Mouse (Mus musculus) limb, embryonic 14.5 days (tissue): Measurements from ENCODE around the gene Tbx22. TPM values are rescaled to one million over a fixed set of nuclear protein-coding genes. Genes with fewer than 3 reads are reported as not detected.

Experiments
- ATAC-seq: fragments of 200-750 bp; cut with Nextera tagmentation; 2 replicates; pipeline ENCODE4 v1.8.0; 2017; ENCODE audit warnings: low read depth, moderate number of reproducible peaks, moderate TSS enrichment; ENCODE audit not compliant: low FRiP score
- DNase-seq: peaks from one replicate; pipeline ENCODE4 v3.0.0-alpha.2; 2015; ENCODE audit warnings: low spot score
- H3K27ac ChIP-seq: fragments of 300-500 bp; sonication (generic); replicated peaks from 2 replicates; pipeline ENCODE4 v1.5.1; 2014; ENCODE audit warnings: low read depth, mild to moderate bottlenecking, low read length, moderate library complexity, mixed read lengths
- H3K27me3 ChIP-seq: fragments of 300-500 bp; sonication (generic); 2 replicates; pipeline ENCODE4 v1.6.1; 2014; ENCODE audit warnings: low read length, mixed read lengths; ENCODE audit not compliant: control insufficient read depth, insufficient read depth
- H3K36me3 ChIP-seq: fragments of 300-500 bp; sonication (generic); 2 replicates; pipeline ENCODE4 v1.6.1; 2014; ENCODE audit warnings: mild to moderate bottlenecking, low read length, moderate library complexity, mixed read lengths; ENCODE audit not compliant: control insufficient read depth, insufficient read depth
- H3K4me1 ChIP-seq: fragments of 300-500 bp; sonication (generic); 2 replicates; pipeline ENCODE4 v1.6.1; 2014; ENCODE audit warnings: antibody characterized with exemption, low read length, mixed read lengths; ENCODE audit not compliant: control insufficient read depth, insufficient read depth
- H3K4me2 ChIP-seq: fragments of 300-500 bp; sonication (generic); replicated peaks from 2 replicates; pipeline ENCODE4 v1.6.1; 2014; ENCODE audit warnings: low read depth, mild to moderate bottlenecking, low read length, moderate library complexity; ENCODE audit not compliant: severe bottlenecking
- H3K4me3 ChIP-seq: fragments of 300-500 bp; sonication (generic); replicated peaks from 2 replicates; pipeline ENCODE4 v1.5.1; 2014; ENCODE audit warnings: low read length
- H3K9ac ChIP-seq: fragments of 300-500 bp; sonication (generic); 2 replicates; pipeline ENCODE4 v1.6.1; 2014; ENCODE audit warnings: mild to moderate bottlenecking, low read depth, low read length, moderate library complexity; ENCODE audit not compliant: severe bottlenecking
- H3K9me3 ChIP-seq: fragments of 300-500 bp; sonication (generic); 2 replicates; pipeline ENCODE4 v1.6.1; 2016; ENCODE audit warnings: low read length; ENCODE audit not compliant: control insufficient read depth
- POLR2A ChIP-seq: fragments of 200-500 bp; IDR thresholded peaks from 2 replicates; pipeline ENCODE4 v1.8.0; 2012; ENCODE audit warnings: inconsistent platforms, mild to moderate bottlenecking, moderate library complexity, borderline replicate concordance; ENCODE audit not compliant: insufficient read depth, insufficient read length; ENCODE audit errors: extremely low read depth
- WGBS: fragments of 180-500 bp; shearing (Covaris S2); extraction: QIAGEN DNeasy Blood & Tissue Kit; methylation state at CpG from one replicate; pipeline ENCODE4 v1.1.7; 2014; 5-methylcytosine and 5-hydroxymethylcytosine counted together
- polyA plus RNA-seq, 2 experiments: library from polyadenylated mRNA; depleted of rRNA in 1 of 2; stranded (reverse) in 1 of 2; unstranded in 1 of 2; fragments of >200 nt; fragmentation: Nextera tagmentation in 1 of 2; extraction: Ambion mirVana in 1 of 2; gene quantifications; 2 replicates each; pipeline versions ENCODE4 v1.2.1 to v1.2.3; 2012 to 2014

Tbx22 gene
- 0.44 and 0.54 TPM in 2 replicates for polyA plus RNA-seq (2012; rRNA removed)
- polyA plus RNA-seq (2014; fragmentation: Nextera tagmentation; extraction: Ambion mirVana), result 0.26 and 0.53 TPM in 2 replicates

- no peak for TF ChIP-seq POLR2A
Observed at GRCm38 (mm10) chrX:107667664-107668063, at the start of gene Tbx22. TSS of gene Tbx22 (plus strand) at chrX:107667964.

GRCm38 (mm10) chrX:107668677-107669076 is 913 bp downstream of the Tbx22 start:
- Histone ChIP-seq H3K9ac (no peak overlapping the region), H3K4me3 (no peak overlapping the region), H3K9me3 (no peaks in the 10 kb centered on the region), H3K36me3 (no peaks in the 10 kb centered on the region), H3K27me3 (no peaks in the 10 kb centered on the region), H3K4me1 (no peaks in the 10 kb centered on the region), H3K4me2 (no peak overlapping the region), H3K27ac (no peak overlapping the region)
- TF ChIP-seq POLR2A, result no peak
- ATAC-seq, result no peak
- WGBS, result 27% methylated on average over 1 of the region's 1 CpGs
- DNase-seq, result no peak

More at GRCm38 (mm10) chrX:107667664-107668063, at the start of gene Tbx22:
- Histone ChIP-seq H3K9ac (no peak within 1 kb of the TSS), H3K27ac (no peak within 1 kb of the TSS), H3K4me1 (no peaks in the 10 kb centered on the region), H3K4me3 (no peak within 1 kb of the TSS), H3K27me3 (no peaks in the 10 kb centered on the region), H3K4me2 (no peak within 1 kb of the TSS), H3K36me3 (no peaks in the 10 kb centered on the region), H3K9me3 (no peaks in the 10 kb centered on the region)
- ATAC-seq (no peak), DNase-seq (no peak)
- WGBS, result 50% methylated on average over 2 of the region's 2 CpGs

GRCm38 (mm10) chrX:107679203-107679602 is 11.4 kb downstream of the Tbx22 start:
- H3K4me1 ChIP-seq, result no peaks in the 10 kb centered on the region
- peak overlapping the region; percentile 30 for H3K4me3 ChIP-seq
- no peaks in the 10 kb centered on the region for H3K9me3 ChIP-seq
- WGBS, result 16% methylated on average over 10 of the region's 10 CpGs
- peak overlapping the region; percentile 46 for H3K4me2 ChIP-seq
- H3K27ac ChIP-seq, result no peak overlapping the region
- no peaks in the 10 kb centered on the region for H3K36me3 ChIP-seq
- peaks cover 8% of the 10 kb centered on the region; the same call in 1 of the 2 replicates for H3K27me3 ChIP-seq
- no peak for TF ChIP-seq POLR2A
- peak; percentile 5 for DNase-seq
- 0 out of 2 replicates have a peak overlapping the region, but pooled peaks have one; percentile 25 for H3K9ac ChIP-seq
- ATAC-seq, result no peak

GRCm38 (mm10) chrX:107708584-107708983 is 40.8 kb downstream of the Tbx22 start:
- ATAC-seq (no peak), DNase-seq (no peak)
- H3K36me3 ChIP-seq, result no peaks in the 10 kb centered on the region
- H3K4me1 ChIP-seq, result no peaks in the 10 kb centered on the region
- H3K27ac ChIP-seq, result no peak overlapping the region
- no peak overlapping the region for H3K9ac ChIP-seq
- no peak for TF ChIP-seq POLR2A
- H3K9me3 ChIP-seq, result no peaks in the 10 kb centered on the region
- H3K4me2 ChIP-seq, result no peak overlapping the region
- H3K27me3 ChIP-seq, result no peaks in the 10 kb centered on the region
- H3K4me3 ChIP-seq, result no peak overlapping the region
- WGBS, result 85% methylated on average over 1 of the region's 1 CpGs

GRCm38 (mm10) chrX:107723541-107723940 is 55.8 kb downstream of the Tbx22 start:
- Histone ChIP-seq H3K36me3 (no peaks in the 10 kb centered on the region), H3K27ac (no peak overlapping the region), H3K27me3 (no peaks in the 10 kb centered on the region), H3K4me3 (no peak overlapping the region), H3K9ac (no peak overlapping the region), H3K4me2 (no peak overlapping the region), H3K4me1 (no peaks in the 10 kb centered on the region), H3K9me3 (no peaks in the 10 kb centered on the region)
- 35% methylated on average over 1 of the region's 1 CpGs for WGBS
- DNase-seq (no peak), ATAC-seq (no peak)
- no peak for TF ChIP-seq POLR2A

Other genes starting within 250 kb of the Tbx22 start
- 0.01 TPM in 1 of 2 replicates, not detected in the other for gene Tent5d, start 124.6 kb downstream of the Tbx22 start, polyA plus RNA-seq (2012; rRNA removed)
- not detected in 2 replicates for gene Tent5d, start 124.6 kb downstream of the Tbx22 start, polyA plus RNA-seq (2014; fragmentation: Nextera tagmentation; extraction: Ambion mirVana)
- 7.6 and 8.0 TPM in 2 replicates for gene 2610002M06Rik, start 148.4 kb downstream of the Tbx22 start, polyA plus RNA-seq (2012; rRNA removed)
- 9.7 and 12.6 TPM in 2 replicates for gene 2610002M06Rik, start 148.4 kb downstream of the Tbx22 start, polyA plus RNA-seq (2014; fragmentation: Nextera tagmentation; extraction: Ambion mirVana)